Mouse (Mus musculus): ENCODE measurements around the gene Ush2a. TPM values are rescaled to one million over a fixed set of nuclear protein-coding genes. Genes with fewer than 3 reads are reported as not detected.

The Ush2a gene
- total and polyA plus RNA-seq, 3 experiments: 0.11 TPM; not detected in 2

- H3K4me1 ChIP-seq (ENCODE audit: insufficient read depth, low read depth, low read length): no peaks in the 10 kb centered on the region
- H3K9me3 ChIP-seq (replicated peaks): peaks cover 20% of the 10 kb centered on the region
- H3K4me3 ChIP-seq (ENCODE audit: low read depth, low read length): no peak overlapping the region
- no peak for ATAC-seq (ENCODE audit: extremely low read depth, insufficient number of reproducible peaks, low FRiP score, poor library complexity, severe bottlenecking)
- TF ChIP-seq TAL1 (conservative IDR thresholded peaks at IDR 0.05; ENCODE audit: low read depth, low read length) (no peak), CTCF (IDR thresholded peaks at IDR 0.05; ENCODE audit: low read depth, low read length) (no peak), GATA1 (IDR thresholded peaks at IDR 0.05; ENCODE audit: borderline replicate concordance, low read length) (no peak), GATA2 (IDR thresholded peaks at IDR 0.05; ENCODE audit: borderline replicate concordance, low read depth, low read length) (no peak), POLR2AphosphoS5 (IDR thresholded peaks at IDR 0.05; ENCODE audit: insufficient replicate concordance, low read depth, low read length) (no peak)
- H3K27me3 ChIP-seq (ENCODE audit: insufficient read depth, low read length): no peaks in the 10 kb centered on the region
- no peaks in the 10 kb centered on the region for H3K36me3 ChIP-seq (replicated peaks)
- DNase-seq (ENCODE audit: low spot score): no peak
Observed at GRCm38 (mm10) chr1:188407176-188407575, 145.4 kb downstream of the Ush2a start.

- DNase-seq (ENCODE audit: low spot score): no peak
- Histone ChIP-seq H3K4me1 (ENCODE audit: insufficient read depth, low read depth, low read length) (no peaks in the 10 kb centered on the region), H3K36me3 (replicated peaks) (no peaks in the 10 kb centered on the region), H3K27me3 (ENCODE audit: insufficient read depth, low read length) (no peaks in the 10 kb centered on the region), H3K9me3 (replicated peaks) (peaks cover 21% of the 10 kb centered on the region), H3K4me3 (ENCODE audit: low read depth, low read length) (no peak overlapping the region)
- ATAC-seq (ENCODE audit: extremely low read depth, insufficient number of reproducible peaks, low FRiP score, poor library complexity, severe bottlenecking): no peak
- TF ChIP-seq GATA1 (IDR thresholded peaks at IDR 0.05; ENCODE audit: borderline replicate concordance, low read length): no peak
- no peak for TF ChIP-seq CTCF (IDR thresholded peaks at IDR 0.05; ENCODE audit: low read depth, low read length)
- TF ChIP-seq POLR2AphosphoS5 (IDR thresholded peaks at IDR 0.05; ENCODE audit: insufficient replicate concordance, low read depth, low read length): no peak
- TF ChIP-seq GATA2 (IDR thresholded peaks at IDR 0.05; ENCODE audit: borderline replicate concordance, low read depth, low read length): no peak
- TF ChIP-seq TAL1 (conservative IDR thresholded peaks at IDR 0.05; ENCODE audit: low read depth, low read length): no peak
Observed at GRCm38 (mm10) chr1:188407613-188408386, 146.0 kb downstream of the Ush2a start.

- H3K36me3 ChIP-seq (replicated peaks): no peaks in the 10 kb centered on the region
- ATAC-seq (ENCODE audit: extremely low read depth, insufficient number of reproducible peaks, low FRiP score, poor library complexity, severe bottlenecking) (no peak), DNase-seq (ENCODE audit: low spot score) (no peak)
- TF ChIP-seq TAL1 (conservative IDR thresholded peaks at IDR 0.05; ENCODE audit: low read depth, low read length) (no peak), CTCF (IDR thresholded peaks at IDR 0.05; ENCODE audit: low read depth, low read length) (no peak), GATA1 (IDR thresholded peaks at IDR 0.05; ENCODE audit: borderline replicate concordance, low read length) (no peak), GATA2 (IDR thresholded peaks at IDR 0.05; ENCODE audit: borderline replicate concordance, low read depth, low read length) (no peak), POLR2AphosphoS5 (IDR thresholded peaks at IDR 0.05; ENCODE audit: insufficient replicate concordance, low read depth, low read length) (no peak)
- H3K9me3 ChIP-seq (replicated peaks): peaks cover 24% of the 10 kb centered on the region
- no peaks in the 10 kb centered on the region for H3K4me1 ChIP-seq (ENCODE audit: insufficient read depth, low read depth, low read length)
- no peak overlapping the region for H3K4me3 ChIP-seq (ENCODE audit: low read depth, low read length)
- H3K27me3 ChIP-seq (ENCODE audit: insufficient read depth, low read length): no peaks in the 10 kb centered on the region
Observed at GRCm38 (mm10) chr1:188410547-188410946, 148.7 kb downstream of the Ush2a start.

GRCm38 (mm10) chr1:188420543-188420942 is 158.7 kb downstream of the Ush2a start:
- H3K27me3 ChIP-seq (ENCODE audit: insufficient read depth, low read length): no peaks in the 10 kb centered on the region

GRCm38 (mm10) chr1:188428172-188428571 is 166.3 kb downstream of the Ush2a start:
- H3K4me3 ChIP-seq (ENCODE audit: low read depth, low read length): no peak overlapping the region

More at GRCm38 (mm10) chr1:188420543-188420942, 158.7 kb downstream of the Ush2a start:
- H3K4me3 ChIP-seq (ENCODE audit: low read depth, low read length): no peak overlapping the region
- H3K4me1 ChIP-seq (ENCODE audit: insufficient read depth, low read depth, low read length): no peaks in the 10 kb centered on the region
- DNase-seq (ENCODE audit: low spot score) (no peak), ATAC-seq (ENCODE audit: extremely low read depth, insufficient number of reproducible peaks, low FRiP score, poor library complexity, severe bottlenecking) (no peak)
- TF ChIP-seq GATA2 (IDR thresholded peaks at IDR 0.05; ENCODE audit: borderline replicate concordance, low read depth, low read length) (no peak), TAL1 (conservative IDR thresholded peaks at IDR 0.05; ENCODE audit: low read depth, low read length) (no peak), POLR2AphosphoS5 (IDR thresholded peaks at IDR 0.05; ENCODE audit: insufficient replicate concordance, low read depth, low read length) (no peak), GATA1 (IDR thresholded peaks at IDR 0.05; ENCODE audit: borderline replicate concordance, low read length) (no peak), CTCF (IDR thresholded peaks at IDR 0.05; ENCODE audit: low read depth, low read length) (no peak)
- H3K36me3 ChIP-seq (replicated peaks): no peaks in the 10 kb centered on the region
- peaks cover 34% of the 10 kb centered on the region for H3K9me3 ChIP-seq (replicated peaks)

GRCm38 (mm10) chr1:188430689-188431088 is 168.9 kb downstream of the Ush2a start:
- Histone ChIP-seq H3K36me3 (replicated peaks) (no peaks in the 10 kb centered on the region), H3K9me3 (replicated peaks) (peaks cover 18% of the 10 kb centered on the region), H3K27me3 (ENCODE audit: insufficient read depth, low read length) (no peaks in the 10 kb centered on the region), H3K4me3 (ENCODE audit: low read depth, low read length) (no peak overlapping the region), H3K4me1 (ENCODE audit: insufficient read depth, low read depth, low read length) (no peaks in the 10 kb centered on the region)
- ATAC-seq (ENCODE audit: extremely low read depth, insufficient number of reproducible peaks, low FRiP score, poor library complexity, severe bottlenecking) (no peak), DNase-seq (ENCODE audit: low spot score) (no peak)
- no peak for TF ChIP-seq GATA2 (IDR thresholded peaks at IDR 0.05; ENCODE audit: borderline replicate concordance, low read depth, low read length)
- TF ChIP-seq TAL1 (conservative IDR thresholded peaks at IDR 0.05; ENCODE audit: low read depth, low read length): no peak
- no peak for TF ChIP-seq POLR2AphosphoS5 (IDR thresholded peaks at IDR 0.05; ENCODE audit: insufficient replicate concordance, low read depth, low read length)
- no peak for TF ChIP-seq CTCF (IDR thresholded peaks at IDR 0.05; ENCODE audit: low read depth, low read length)
- no peak for TF ChIP-seq GATA1 (IDR thresholded peaks at IDR 0.05; ENCODE audit: borderline replicate concordance, low read length)

More at GRCm38 (mm10) chr1:188428172-188428571, 166.3 kb downstream of the Ush2a start:
- TF ChIP-seq TAL1 (conservative IDR thresholded peaks at IDR 0.05; ENCODE audit: low read depth, low read length) (no peak), POLR2AphosphoS5 (IDR thresholded peaks at IDR 0.05; ENCODE audit: insufficient replicate concordance, low read depth, low read length) (no peak), GATA1 (IDR thresholded peaks at IDR 0.05; ENCODE audit: borderline replicate concordance, low read length) (no peak), GATA2 (IDR thresholded peaks at IDR 0.05; ENCODE audit: borderline replicate concordance, low read depth, low read length) (no peak)
- ATAC-seq (ENCODE audit: extremely low read depth, insufficient number of reproducible peaks, low FRiP score, poor library complexity, severe bottlenecking) (no peak), DNase-seq (ENCODE audit: low spot score) (no peak)
- Histone ChIP-seq H3K9me3 (replicated peaks) (peaks cover 28% of the 10 kb centered on the region), H3K27me3 (ENCODE audit: insufficient read depth, low read length) (no peaks in the 10 kb centered on the region), H3K36me3 (replicated peaks) (no peaks in the 10 kb centered on the region), H3K4me1 (ENCODE audit: insufficient read depth, low read depth, low read length) (no peaks in the 10 kb centered on the region)
